Mouse (Mus musculus): ENCODE measurements around the gene Arid3b.

DNA sequence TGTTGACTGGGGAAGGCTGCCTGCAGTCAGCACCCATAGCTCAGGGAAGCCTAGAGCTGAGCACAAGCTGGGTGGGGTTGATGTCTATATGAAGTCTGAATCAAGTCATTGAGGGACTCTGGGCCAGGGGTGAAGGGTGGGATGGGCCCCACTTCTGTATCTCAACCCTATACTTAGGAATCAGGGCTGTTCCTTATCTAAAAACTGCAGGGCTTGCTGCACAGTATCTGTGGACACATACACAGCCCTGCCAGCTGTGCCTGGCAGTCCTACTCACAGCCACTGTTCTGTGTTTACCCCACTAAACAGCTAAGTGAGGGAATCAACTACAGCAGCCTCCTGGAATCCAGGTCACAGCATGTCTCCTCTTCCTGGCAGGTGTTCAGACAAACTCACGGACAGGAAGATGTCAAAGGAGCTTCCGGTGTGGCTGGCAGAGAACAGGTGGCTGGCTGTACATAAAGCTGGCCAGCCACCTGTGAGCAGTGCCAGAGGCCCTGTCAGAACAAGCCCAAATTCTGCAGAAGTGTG is 67.0 kb downstream of the Arid3b start:
- TF ChIP-seq POLR2A (IDR thresholded peaks at IDR 0.05; ENCODE audit: control insufficient read depth, low read depth, low read length) (no peak), CTCF (IDR thresholded peaks at IDR 0.05; ENCODE audit: control insufficient read depth, insufficient read depth, insufficient replicate concordance, low read depth, low read length) (no peak)
